Mouse (Mus musculus): Measurements from ENCODE around the gene Dido1. TPM values are rescaled to one million over a fixed set of nuclear protein-coding genes. Genes with fewer than 3 reads are reported as not detected.
A peak's percentile ranks its signal among the peaks of the same experiment; 100 is the strongest.
"Not testable (repeated sequence)": the region's sequence is repeated elsewhere in the genome, so short reads cannot be mapped to it uniquely, and the experiment has no call there.

Dido1 gene
- polyA plus RNA-seq, 1 experiment = 26.6 TPM

DNA sequence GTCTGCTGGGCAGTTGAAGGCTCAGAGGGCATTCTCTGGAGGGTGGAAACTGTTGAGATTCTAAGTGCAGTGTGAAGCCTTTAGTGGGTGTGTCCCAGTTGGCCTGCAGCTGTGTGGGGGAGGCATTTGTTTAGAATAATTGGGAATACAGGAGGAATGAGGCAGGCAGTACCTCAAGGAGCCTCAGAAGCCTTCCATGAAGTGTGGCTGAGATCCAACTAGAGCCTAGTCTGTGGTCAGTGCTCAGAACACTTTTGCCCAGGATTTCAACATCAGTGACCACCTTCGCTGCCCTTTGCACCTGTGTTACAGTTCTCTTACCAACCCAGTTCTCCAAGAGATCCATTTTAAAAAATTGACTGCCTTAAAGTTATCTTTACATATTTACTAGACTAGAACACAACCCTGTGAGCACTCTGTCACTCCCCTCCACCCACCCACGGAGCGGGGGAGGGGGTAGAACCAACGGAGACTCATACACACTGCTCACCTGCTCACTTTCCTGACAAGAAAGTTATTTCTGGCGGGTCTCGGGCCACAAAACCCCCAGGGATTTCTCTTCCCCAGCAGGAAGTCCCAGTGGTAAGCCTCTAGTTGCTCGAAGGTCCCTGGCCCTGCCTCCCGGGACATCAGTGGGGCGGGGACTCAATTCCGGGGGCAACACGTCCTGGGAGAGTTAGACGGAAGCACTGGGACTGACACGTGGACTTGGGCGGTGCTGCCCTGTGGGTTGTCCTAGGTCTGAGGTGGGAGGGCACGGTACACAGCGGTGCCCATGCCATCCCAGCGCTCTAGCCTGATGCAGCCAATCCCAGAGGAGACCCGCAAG, 15.0 kb upstream of the Dido1 start, which contains the start of gene Slc17a9:
Gene Slc17a9, plus strand, starts transcription at position 679 of the 829 bp plus-strand sequence.
- TF ChIP-seq CTCF (IDR thresholded peaks at IDR 0.05; ENCODE audit: control insufficient read depth, insufficient read depth, insufficient replicate concordance, low read depth, low read length) (no peak), POLR2A (IDR thresholded peaks at IDR 0.05; ENCODE audit: control insufficient read depth, low read depth, low read length) (no peak)
- H3K27me3 ChIP-seq (ENCODE audit: control insufficient read depth, insufficient read depth, low read length) = no peaks in the 10 kb centered on the region
- peak within 1 kb of the TSS; percentile 76 for H3K4me3 ChIP-seq (ENCODE audit: control insufficient read depth, low read depth, low read length)
- no peaks in the 10 kb centered on the region; the same call in none of the 2 replicates for H3K36me3 ChIP-seq (ENCODE audit: control insufficient read depth, insufficient read depth, low read length)
- H3K27ac ChIP-seq (ENCODE audit: control insufficient read depth, insufficient read depth, low read depth, low read length) = peak within 1 kb of the TSS; percentile 80
- H3K4me1 ChIP-seq (ENCODE audit: control insufficient read depth, insufficient read depth, low read length) = peaks cover 23% of the 10 kb centered on the region

DNA sequence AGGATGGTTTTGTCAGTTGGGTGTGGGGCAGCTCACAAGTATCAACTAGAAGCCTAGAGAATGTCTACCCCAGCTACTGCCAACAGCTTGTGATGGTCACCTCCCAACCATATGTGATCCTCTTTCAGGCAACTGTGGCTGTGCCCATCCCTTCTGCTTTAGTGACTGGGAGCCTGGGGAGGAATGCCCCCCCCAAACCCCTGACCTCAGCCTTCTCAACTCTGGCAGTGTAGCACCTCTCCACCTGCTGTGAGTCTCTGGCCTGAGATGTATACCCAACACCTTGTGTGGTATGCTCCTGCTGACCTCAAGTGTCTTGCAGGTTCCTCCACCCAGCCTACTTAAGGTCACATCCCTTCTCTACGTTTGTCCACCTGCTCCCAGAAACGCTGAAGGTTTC, 14.1 kb upstream of the Dido1 start:
- peaks cover 23% of the 10 kb centered on the region for H3K4me1 ChIP-seq (ENCODE audit: control insufficient read depth, insufficient read depth, low read length)
- no peak overlapping the region for H3K4me3 ChIP-seq (ENCODE audit: control insufficient read depth, low read depth, low read length)
- no peaks in the 10 kb centered on the region for H3K27me3 ChIP-seq (ENCODE audit: control insufficient read depth, insufficient read depth, low read length)
- H3K36me3 ChIP-seq (ENCODE audit: control insufficient read depth, insufficient read depth, low read length) = no peaks in the 10 kb centered on the region; the same call in none of the 2 replicates
- H3K27ac ChIP-seq (ENCODE audit: control insufficient read depth, insufficient read depth, low read depth, low read length) = no peak overlapping the region
- TF ChIP-seq POLR2A (IDR thresholded peaks at IDR 0.05; ENCODE audit: control insufficient read depth, low read depth, low read length) (no peak), CTCF (IDR thresholded peaks at IDR 0.05; ENCODE audit: control insufficient read depth, insufficient read depth, insufficient replicate concordance, low read depth, low read length) (no peak)

DNA sequence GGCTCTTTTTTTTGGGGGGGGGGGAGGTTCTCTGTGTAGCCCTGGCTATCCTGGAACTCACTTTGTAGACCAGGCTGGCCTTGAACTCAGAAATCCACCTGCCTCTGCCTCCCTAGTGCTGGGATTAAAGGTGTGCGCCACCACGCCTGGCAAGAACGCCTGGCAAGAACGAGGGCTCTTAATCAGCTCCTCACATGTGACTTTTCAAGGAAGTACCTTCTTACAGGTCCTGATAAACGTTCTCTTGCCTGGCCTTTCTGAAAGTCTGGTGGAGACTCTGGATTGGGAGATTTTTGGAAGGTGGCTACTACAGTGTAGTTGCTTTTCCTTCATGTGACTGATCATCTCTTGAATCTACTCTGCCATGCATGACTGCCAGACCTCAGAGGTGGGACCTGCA, 12.9 kb upstream of the Dido1 start:
- not testable (repeated sequence) for H3K36me3 ChIP-seq (ENCODE audit: control insufficient read depth, insufficient read depth, low read length); H3K27me3 ChIP-seq (ENCODE audit: control insufficient read depth, insufficient read depth, low read length)

DNA sequence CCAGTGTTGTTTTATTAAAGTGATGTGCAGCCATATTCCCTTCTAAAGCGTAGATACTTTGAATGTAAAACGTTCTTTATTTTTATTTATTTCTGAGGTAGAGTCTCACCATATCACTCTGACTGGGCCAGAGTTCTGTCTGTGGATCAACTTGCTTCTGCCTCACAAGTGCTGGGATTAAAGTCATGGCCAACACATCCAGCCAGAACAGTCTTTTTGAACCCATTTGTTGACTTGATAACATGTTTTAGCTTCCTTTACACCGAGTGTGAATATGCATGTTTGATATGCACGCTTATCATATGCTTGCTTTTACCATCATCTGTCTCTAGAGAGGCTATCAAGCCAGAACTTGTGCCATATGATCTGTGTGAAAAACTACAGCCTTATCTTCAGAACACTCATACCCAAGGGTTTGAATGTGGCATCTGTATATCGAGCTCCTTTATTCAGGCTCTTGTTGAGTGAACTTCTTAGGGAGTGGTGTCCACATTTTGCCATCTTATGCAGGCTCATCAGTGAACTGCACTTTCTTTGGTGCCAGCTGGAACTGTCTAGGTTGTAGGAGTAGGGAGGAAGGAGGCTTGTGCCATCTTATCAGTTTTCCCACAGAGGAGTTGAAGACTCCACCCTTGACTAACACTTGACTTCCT, 2.4 kb upstream of the Dido1 start:
- Histone ChIP-seq H3K4me3 (ENCODE audit: control insufficient read depth, low read depth, low read length) (no peak overlapping the region; the same call in 1 of the 2 replicates), H3K27ac (ENCODE audit: control insufficient read depth, insufficient read depth, low read depth, low read length) (no peak overlapping the region), H3K4me1 (ENCODE audit: control insufficient read depth, insufficient read depth, low read length) (peaks cover 5% of the 10 kb centered on the region), H3K36me3 (ENCODE audit: control insufficient read depth, insufficient read depth, low read length) (no peaks in the 10 kb centered on the region; the same call in none of the 2 replicates), H3K27me3 (ENCODE audit: control insufficient read depth, insufficient read depth, low read length) (no peaks in the 10 kb centered on the region)
- TF ChIP-seq CTCF (IDR thresholded peaks at IDR 0.05; ENCODE audit: control insufficient read depth, insufficient read depth, insufficient replicate concordance, low read depth, low read length) (no peak), POLR2A (IDR thresholded peaks at IDR 0.05; ENCODE audit: control insufficient read depth, low read depth, low read length) (no peak)

More for the DNA sequence above, 12.9 kb upstream of the Dido1 start:
- not testable (repeated sequence) for H3K4me3 ChIP-seq (ENCODE audit: control insufficient read depth, low read depth, low read length); H3K27ac ChIP-seq (ENCODE audit: control insufficient read depth, insufficient read depth, low read depth, low read length)
- H3K4me1 ChIP-seq (ENCODE audit: control insufficient read depth, insufficient read depth, low read length) = peaks cover 23% of the 10 kb centered on the region

DNA sequence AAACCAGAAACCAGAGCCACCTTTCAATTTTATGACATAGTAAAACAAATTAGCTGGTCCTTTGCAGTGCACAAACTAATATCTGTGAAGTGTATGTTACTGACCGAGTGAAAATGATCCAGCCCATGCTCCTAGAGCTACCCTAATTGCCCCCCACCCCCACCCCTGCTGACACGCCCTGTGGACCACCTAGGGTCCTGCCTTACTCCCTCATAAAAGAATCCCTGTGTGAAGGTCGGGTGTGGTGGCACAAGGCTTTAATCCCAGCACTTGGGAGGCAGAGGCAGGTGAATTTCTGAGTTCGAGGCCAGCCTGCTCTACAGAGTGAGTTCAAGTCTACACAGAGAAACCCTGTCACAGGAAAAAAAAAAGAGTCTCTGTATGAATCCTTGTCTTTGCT, 1.7 kb upstream of the Dido1 start:
- H3K27me3 ChIP-seq (ENCODE audit: control insufficient read depth, insufficient read depth, low read length) = no peaks in the 10 kb centered on the region
- no peak overlapping the region for H3K27ac ChIP-seq (ENCODE audit: control insufficient read depth, insufficient read depth, low read depth, low read length)
- H3K4me1 ChIP-seq (ENCODE audit: control insufficient read depth, insufficient read depth, low read length) = peaks cover 5% of the 10 kb centered on the region
- TF ChIP-seq CTCF (IDR thresholded peaks at IDR 0.05; ENCODE audit: control insufficient read depth, insufficient read depth, insufficient replicate concordance, low read depth, low read length) = no peak
- TF ChIP-seq POLR2A (IDR thresholded peaks at IDR 0.05; ENCODE audit: control insufficient read depth, low read depth, low read length) = no peak
- no peaks in the 10 kb centered on the region; the same call in none of the 2 replicates for H3K36me3 ChIP-seq (ENCODE audit: control insufficient read depth, insufficient read depth, low read length)
- H3K4me3 ChIP-seq (ENCODE audit: control insufficient read depth, low read depth, low read length) = peak overlapping the region; percentile 40

DNA sequence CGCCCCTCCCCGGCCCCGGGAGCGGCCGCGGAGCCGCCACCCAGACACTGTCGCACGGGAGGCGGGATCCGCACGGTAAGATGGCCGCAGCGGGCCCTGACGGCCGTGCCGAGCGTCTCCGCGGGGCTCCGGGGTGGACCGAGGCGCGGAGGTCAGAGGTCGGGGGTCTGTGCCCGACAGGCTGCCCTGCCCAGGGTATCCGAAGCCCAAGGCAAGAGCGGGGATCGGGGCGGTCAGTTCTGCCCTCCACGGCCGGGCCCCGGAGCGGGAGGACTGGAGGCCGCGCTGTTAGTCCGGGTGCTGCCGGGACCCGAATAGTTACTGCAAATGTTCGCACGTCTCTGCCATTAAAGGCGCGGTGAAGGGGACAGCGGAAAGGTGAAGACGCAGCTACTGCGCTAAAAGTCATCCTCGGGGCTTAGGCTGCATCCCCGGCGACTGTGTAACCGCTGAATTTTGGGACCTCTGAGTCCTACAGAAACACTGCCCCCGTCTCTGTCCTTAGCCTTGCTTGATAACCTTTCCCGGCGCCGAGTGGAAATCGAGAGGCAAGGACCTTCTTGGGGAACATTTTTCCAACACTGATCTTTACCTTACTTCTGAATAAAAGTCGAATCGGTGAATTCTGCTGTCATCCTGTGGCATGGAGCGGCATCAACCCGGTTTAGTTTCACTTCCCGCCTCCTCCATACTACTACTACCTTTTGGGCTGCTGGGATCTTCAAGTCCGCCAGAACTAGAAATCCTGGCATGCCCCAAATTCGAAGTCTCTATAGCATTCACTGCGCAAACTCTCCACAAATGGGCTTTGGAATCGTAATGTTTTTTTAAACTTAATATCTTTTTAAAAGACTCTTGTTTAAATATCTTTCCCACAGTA, 717 bp upstream of the Dido1 start:
- peaks cover 5% of the 10 kb centered on the region for H3K4me1 ChIP-seq (ENCODE audit: control insufficient read depth, insufficient read depth, low read length)
- TF ChIP-seq POLR2A (IDR thresholded peaks at IDR 0.05; ENCODE audit: control insufficient read depth, low read depth, low read length) = no peak
- no peak for TF ChIP-seq CTCF (IDR thresholded peaks at IDR 0.05; ENCODE audit: control insufficient read depth, insufficient read depth, insufficient replicate concordance, low read depth, low read length)
- peak overlapping the region; percentile 92 for H3K4me3 ChIP-seq (ENCODE audit: control insufficient read depth, low read depth, low read length)
- H3K27ac ChIP-seq (ENCODE audit: control insufficient read depth, insufficient read depth, low read depth, low read length) = peak overlapping the region; percentile 80
- H3K27me3 ChIP-seq (ENCODE audit: control insufficient read depth, insufficient read depth, low read length) = no peaks in the 10 kb centered on the region
- no peaks in the 10 kb centered on the region; the same call in 1 of the 2 replicates for H3K36me3 ChIP-seq (ENCODE audit: control insufficient read depth, insufficient read depth, low read length)
